Mouse (Mus musculus) forebrain, postnatal 0 days (tissue): ENCODE measurements around the gene Ahnak2. TPM values are rescaled to one million over a fixed set of nuclear protein-coding genes. Genes with fewer than 3 reads are reported as not detected.

Experiments
- ATAC-seq: fragments of 200-750 bp; cut with Nextera tagmentation; 2 replicates; pipeline ENCODE4 v1.8.0; 2017; ENCODE audit warnings: mild to moderate bottlenecking, moderate library complexity
- DNase-seq: peaks from one replicate; pipeline ENCODE4 v3.0.0-alpha.2; 2015
- H3K27ac ChIP-seq: fragments of 300-500 bp; sonication (generic); 2 replicates; pipeline ENCODE4 v1.5.1; 2014; ENCODE audit warnings: low read depth, mild to moderate bottlenecking, antibody characterized with exemption, low read length, moderate library complexity, mixed read lengths
- H3K27me3 ChIP-seq: fragments of 300-500 bp; sonication (generic); 2 replicates; pipeline ENCODE4 v1.6.1; 2014; ENCODE audit warnings: mild to moderate bottlenecking, low read length, mixed read lengths; ENCODE audit not compliant: insufficient read depth
- H3K36me3 ChIP-seq: fragments of 300-500 bp; sonication (generic); 2 replicates; pipeline ENCODE4 v1.6.1; 2014; ENCODE audit warnings: mild to moderate bottlenecking, moderate library complexity; ENCODE audit not compliant: insufficient read depth
- H3K4me1 ChIP-seq: fragments of 300-500 bp; sonication (generic); 2 replicates; pipeline ENCODE4 v1.6.1; 2014; ENCODE audit warnings: antibody characterized with exemption; ENCODE audit not compliant: insufficient read depth
- H3K4me2 ChIP-seq: fragments of 300-500 bp; sonication (generic); 2 replicates; pipeline ENCODE4 v1.6.1; 2014; ENCODE audit warnings: low read depth, mild to moderate bottlenecking, moderate library complexity
- H3K4me3 ChIP-seq: fragments of 300-500 bp; sonication (generic); 2 replicates; pipeline ENCODE4 v1.5.1; 2014; ENCODE audit warnings: low read depth, low read length, mixed read lengths
- H3K9ac ChIP-seq: fragments of 300-500 bp; sonication (generic); 2 replicates; pipeline ENCODE4 v1.6.1; 2014; ENCODE audit warnings: mild to moderate bottlenecking
- H3K9me3 ChIP-seq: fragments of 300-500 bp; sonication (generic); 2 replicates; pipeline ENCODE4 v1.6.1; 2016; ENCODE audit warnings: low read length
- CTCF ChIP-seq: sonication (generic); IDR thresholded peaks from 2 replicates; pipeline ENCODE4 v1.5.1; 2016; ENCODE audit warnings: antibody characterized with exemption, control low read depth, low read depth
- WGBS: fragments of 180-500 bp; shearing (Covaris S2); extraction: QIAGEN DNeasy Blood & Tissue Kit; methylation state at CpG from one replicate; pipeline ENCODE4 v1.1.7; 2014; 5-methylcytosine and 5-hydroxymethylcytosine counted together
- polyA plus RNA-seq: library from polyadenylated mRNA; unstranded; fragments of >200 nt; fragmentation: Nextera tagmentation; extraction: Ambion mirVana; gene quantifications from 2 replicates; pipeline ENCODE4 v1.2.1, GENCODE M21; 2015
- total RNA-seq: library from RNA; depleted of rRNA; stranded (reverse); fragments of >200 nt; gene quantifications from 2 replicates; pipeline ENCODE4 v1.2.3, GENCODE M21; 2014

Ahnak2 gene
- total and polyA plus RNA-seq, 2 experiments from 2014 or later: 1.3 to 2.5 TPM

- Histone ChIP-seq H3K27ac (no peak overlapping the region), H3K4me1 (no peaks in the 10 kb centered on the region), H3K36me3 (no peaks in the 10 kb centered on the region), H3K4me2 (no peak overlapping the region), H3K27me3 (no peaks in the 10 kb centered on the region), H3K9ac (no peak overlapping the region), H3K4me3 (no peak overlapping the region), H3K9me3 (no peaks in the 10 kb centered on the region)
- no peak for DNase-seq
- no peak for ATAC-seq
- no peak for TF ChIP-seq CTCF
- WGBS: 95% methylated on average over 3 of the region's 3 CpGs
Observed at GRCm38 (mm10) chr12:112759471-112759870, 43.0 kb downstream of the Ahnak2 start.

- no peaks in the 10 kb centered on the region for H3K9me3 ChIP-seq
- WGBS: 93% methylated on average over 5 of the region's 5 CpGs
- no peaks in the 10 kb centered on the region for H3K4me1 ChIP-seq
- no peaks in the 10 kb centered on the region for H3K36me3 ChIP-seq
- ATAC-seq (no peak), DNase-seq (no peak)
- no peak overlapping the region for H3K9ac ChIP-seq
- no peak for TF ChIP-seq CTCF
- no peaks in the 10 kb centered on the region for H3K27me3 ChIP-seq
- no peak overlapping the region for H3K27ac ChIP-seq
- H3K4me2 ChIP-seq: no peak overlapping the region
- H3K4me3 ChIP-seq: no peak overlapping the region
Observed at GRCm38 (mm10) chr12:112757896-112758295, 44.6 kb downstream of the Ahnak2 start.

- no peak overlapping the region for H3K9ac ChIP-seq
- no peaks in the 10 kb centered on the region for H3K27me3 ChIP-seq
- ATAC-seq: no peak
- 71% methylated on average over 4 of the region's 4 CpGs for WGBS
- H3K4me1 ChIP-seq: no peaks in the 10 kb centered on the region
- no peak overlapping the region for H3K4me3 ChIP-seq
- H3K27ac ChIP-seq: no peak overlapping the region
- no peak for TF ChIP-seq CTCF
- DNase-seq: no peak
- no peaks in the 10 kb centered on the region for H3K36me3 ChIP-seq
- H3K9me3 ChIP-seq: no peaks in the 10 kb centered on the region
- no peak overlapping the region for H3K4me2 ChIP-seq
Observed at GRCm38 (mm10) chr12:112755900-112756299, 46.6 kb downstream of the Ahnak2 start.

- TF ChIP-seq CTCF: no peak
- H3K4me3 ChIP-seq: no peak overlapping the region
- WGBS: 58% methylated on average over 2 of the region's 2 CpGs
- no peaks in the 10 kb centered on the region for H3K27me3 ChIP-seq
- H3K4me1 ChIP-seq: no peaks in the 10 kb centered on the region
- H3K4me2 ChIP-seq: no peak overlapping the region
- no peak overlapping the region for H3K9ac ChIP-seq
- H3K27ac ChIP-seq: no peak overlapping the region
- DNase-seq: no peak
- ATAC-seq: no peak
- H3K36me3 ChIP-seq: no peaks in the 10 kb centered on the region
- H3K9me3 ChIP-seq: no peaks in the 10 kb centered on the region
Observed at GRCm38 (mm10) chr12:112752399-112752798, 50.1 kb downstream of the Ahnak2 start.

- Histone ChIP-seq H3K4me1 (no peaks in the 10 kb centered on the region; the same call in 1 of the 2 replicates), H3K4me3 (no peak overlapping the region), H3K4me2 (no peak overlapping the region), H3K9ac (no peak overlapping the region), H3K27ac (no peak overlapping the region), H3K27me3 (no peaks in the 10 kb centered on the region), H3K36me3 (0 out of 2 replicates have a peak, but pooled peaks cover 3% of the 10 kb centered on the region), H3K9me3 (no peaks in the 10 kb centered on the region)
- ATAC-seq (no peak), DNase-seq (no peak)
- TF ChIP-seq CTCF: no peak
- WGBS: 90% methylated on average over 12 of the region's 12 CpGs
Observed at GRCm38 (mm10) chr12:112750976-112751375, 51.5 kb downstream of the Ahnak2 start.

- H3K9ac ChIP-seq: 0 out of 2 replicates have a peak overlapping the region, but pooled peaks have one; percentile 26
- H3K27ac ChIP-seq: peak overlapping the region; percentile 78; the same call in 1 of the 2 replicates
- no peak for ATAC-seq
Observed at GRCm38 (mm10) chr12:112747606-112747970, 54.9 kb downstream of the Ahnak2 start.

GRCm38 (mm10) chr12:112746808-112747605 lies 55.5 kb downstream of the Ahnak2 start:
- Histone ChIP-seq H3K27ac (peak overlapping the region; percentile 78), H3K4me1 (peaks cover 4% of the 10 kb centered on the region; the same call in 1 of the 2 replicates), H3K27me3 (no peaks in the 10 kb centered on the region), H3K9me3 (no peaks in the 10 kb centered on the region), H3K36me3 (peaks cover 27% of the 10 kb centered on the region), H3K4me3 (no peak overlapping the region), H3K9ac (peak overlapping the region; percentile 26; the same call in 1 of the 2 replicates), H3K4me2 (0 out of 2 replicates have a peak overlapping the region, but pooled peaks have one; percentile 17)
- TF ChIP-seq CTCF: peak; percentile 80
- 25% methylated on average over 10 of the region's 10 CpGs for WGBS
- DNase-seq (peak; percentile 85), ATAC-seq (peak; percentile 61)

More at GRCm38 (mm10) chr12:112747606-112747970, 54.9 kb downstream of the Ahnak2 start:
- WGBS: 84% methylated on average over 8 of the region's 8 CpGs
- H3K4me3 ChIP-seq: no peak overlapping the region
- peaks cover 26% of the 10 kb centered on the region for H3K36me3 ChIP-seq
- peaks cover 4% of the 10 kb centered on the region; the same call in 1 of the 2 replicates for H3K4me1 ChIP-seq
- H3K9me3 ChIP-seq: no peaks in the 10 kb centered on the region
- H3K4me2 ChIP-seq: no peak overlapping the region
- no peaks in the 10 kb centered on the region for H3K27me3 ChIP-seq
- no peak for DNase-seq
- no peak for TF ChIP-seq CTCF
